Mouse (Mus musculus) midbrain, postnatal 0 days (tissue): ENCODE results near the gene Espl1. TPM values are rescaled to one million over a fixed set of nuclear protein-coding genes. Genes with fewer than 3 reads are reported as not detected.

Source experiments
- ATAC-seq: fragments of 200-750 bp; cut with Nextera tagmentation; 2 replicates; pipeline ENCODE4 v1.8.0; 2017; ENCODE audit warnings: moderate number of reproducible peaks, mild to moderate bottlenecking, moderate TSS enrichment, moderate library complexity; ENCODE audit not compliant: low FRiP score
- DNase-seq: peaks from one replicate; pipeline ENCODE4 v3.0.0-alpha.2; 2015; ENCODE audit warnings: low spot score
- H3K27ac ChIP-seq: fragments of 300-500 bp; sonication (generic); 2 replicates; pipeline ENCODE4 v1.5.1; 2014; ENCODE audit warnings: low read depth, mild to moderate bottlenecking, low read length, mixed read lengths
- H3K27me3 ChIP-seq: fragments of 300-500 bp; sonication (generic); 2 replicates; pipeline ENCODE4 v1.6.1; 2014; ENCODE audit warnings: low read length, control low read depth, mixed read lengths; ENCODE audit not compliant: insufficient read depth
- H3K36me3 ChIP-seq: fragments of 300-500 bp; sonication (generic); 2 replicates; pipeline ENCODE4 v1.6.1; 2014; ENCODE audit warnings: low read length, control low read depth, mixed read lengths; ENCODE audit not compliant: insufficient read depth
- H3K4me1 ChIP-seq: fragments of 300-500 bp; sonication (generic); 2 replicates; pipeline ENCODE4 v1.6.1; 2014; ENCODE audit warnings: mild to moderate bottlenecking, control low read depth, antibody characterized with exemption, low read length, mixed read lengths; ENCODE audit not compliant: insufficient read depth
- H3K4me2 ChIP-seq: fragments of 300-500 bp; sonication (generic); 2 replicates; pipeline ENCODE4 v1.6.1; 2014; ENCODE audit warnings: low read depth, mild to moderate bottlenecking, low read length, mixed read lengths; ENCODE audit not compliant: poor library complexity, severe bottlenecking
- H3K4me3 ChIP-seq: fragments of 300-500 bp; sonication (generic); 2 replicates; pipeline ENCODE4 v1.5.1; 2014; ENCODE audit warnings: low read depth, mild to moderate bottlenecking, low read length, moderate library complexity
- H3K9ac ChIP-seq: fragments of 300-500 bp; sonication (generic); replicated peaks from 2 replicates; pipeline ENCODE4 v1.6.1; 2014; ENCODE audit warnings: mild to moderate bottlenecking, low read length, moderate library complexity, mixed read lengths; ENCODE audit not compliant: poor library complexity, severe bottlenecking
- H3K9me3 ChIP-seq: fragments of 300-500 bp; sonication (generic); 2 replicates; pipeline ENCODE4 v1.6.1; 2016; ENCODE audit warnings: low read length, control low read depth
- CTCF ChIP-seq: IDR thresholded peaks from 2 replicates; pipeline ENCODE4 v1.5.1; 2016; ENCODE audit warnings: antibody characterized with exemption, mild to moderate bottlenecking
- WGBS: fragments of 180-500 bp; shearing (Covaris S2); extraction: QIAGEN DNeasy Blood & Tissue Kit; methylation state at CpG from one replicate; pipeline ENCODE4 v1.1.7; 2014; 5-methylcytosine and 5-hydroxymethylcytosine counted together
- polyA plus RNA-seq: library from polyadenylated mRNA; unstranded; fragments of >200 nt; fragmentation: Nextera tagmentation; extraction: Ambion mirVana; gene quantifications from 2 replicates; pipeline ENCODE4 v1.2.1, GENCODE M21; 2015
- total RNA-seq: library from RNA; depleted of rRNA; stranded (reverse); fragments of >200 nt; gene quantifications from 2 replicates; pipeline ENCODE4 v1.2.3, GENCODE M21; 2014

Espl1 gene
- total and polyA plus RNA-seq, 2 experiments from 2014 or later = 2.7 TPM

- Histone ChIP-seq H3K36me3 (peaks cover 15% of the 10 kb centered on the region; the same call in 1 of the 2 replicates), H3K9ac (no peak overlapping the region), H3K9me3 (no peaks in the 10 kb centered on the region), H3K4me1 (0 out of 2 replicates have a peak, but pooled peaks cover 2% of the 10 kb centered on the region), H3K27me3 (no peaks in the 10 kb centered on the region), H3K4me3 (no peak overlapping the region), H3K4me2 (no peak overlapping the region), H3K27ac (no peak overlapping the region)
- 92% methylated on average over 4 of the region's 4 CpGs for WGBS
- TF ChIP-seq CTCF = no peak
- DNase-seq (no peak), ATAC-seq (no peak)
Observed at GRCm38 (mm10) chr15:102346444-102346843, 50.4 kb downstream of the Espl1 start.

DNA sequence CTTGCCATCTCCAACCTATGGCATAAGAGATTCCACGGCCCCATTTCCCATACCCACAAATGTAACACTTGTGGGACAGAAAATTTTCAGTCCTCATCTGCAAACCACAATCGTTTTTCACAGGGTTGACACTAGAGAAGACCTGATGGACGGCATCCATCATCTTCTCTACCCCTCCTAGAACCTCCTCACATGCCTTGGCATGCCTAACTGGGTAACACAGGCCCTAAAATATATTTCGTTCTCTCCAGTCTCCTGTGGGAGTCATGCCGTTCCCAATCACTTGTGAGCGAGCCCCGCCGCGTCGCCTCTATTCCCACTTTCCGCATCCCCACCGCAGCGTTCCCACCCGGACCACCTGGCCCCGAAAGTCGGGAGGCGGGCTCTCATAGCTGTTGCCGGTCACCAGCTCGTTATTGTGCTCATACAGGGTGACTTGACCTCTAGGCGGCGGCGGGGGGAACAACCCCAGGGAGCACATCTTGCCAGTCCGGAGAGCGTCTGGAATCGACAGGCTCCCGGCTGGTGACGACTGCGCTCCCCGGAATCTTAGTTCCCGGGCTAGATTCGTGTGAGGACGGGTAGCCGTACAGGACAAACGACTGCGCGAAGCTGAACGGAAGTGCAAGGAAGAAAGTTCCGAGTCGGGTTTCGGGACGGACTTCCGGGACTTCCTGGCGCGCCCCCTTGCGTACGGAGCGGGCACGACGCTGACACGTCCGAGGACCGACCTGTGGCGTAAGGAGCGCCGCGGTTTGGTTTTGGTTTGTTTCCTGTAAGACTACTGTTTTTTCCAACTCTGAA is 54.3 kb downstream of the Espl1 start, which contains the start of gene Aaas:
Gene Aaas (minus strand): TSS at position 634 of the 804 bp plus-strand sequence.
- no peaks in the 10 kb centered on the region for H3K27me3 ChIP-seq
- H3K27ac ChIP-seq = peak within 1 kb of the TSS; percentile 62
- H3K9ac ChIP-seq = peak within 1 kb of the TSS; percentile 74
- H3K36me3 ChIP-seq = peaks cover 13% of the 10 kb centered on the region; the same call in 1 of the 2 replicates
- WGBS = under 1% methylated on average over 56 of the region's 56 CpGs
- peak within 1 kb of the TSS; percentile 74 for H3K4me3 ChIP-seq
- no peaks in the 10 kb centered on the region for H3K9me3 ChIP-seq
- peaks cover 3% of the 10 kb centered on the region; the same call in 1 of the 2 replicates for H3K4me1 ChIP-seq
- DNase-seq (peak; percentile 96), ATAC-seq (peak; percentile 89)
- H3K4me2 ChIP-seq = peak within 1 kb of the TSS; percentile 93
- peak; percentile 89 for TF ChIP-seq CTCF

- WGBS = 11% methylated on average over 11 of the region's 11 CpGs
- TF ChIP-seq CTCF = no peak
- ATAC-seq (peak; percentile 2; the same call in 1 of the 2 replicates), DNase-seq (no peak)
- Histone ChIP-seq H3K27me3 (0 out of 2 replicates have a peak, but pooled peaks cover 6% of the 10 kb centered on the region), H3K27ac (peak overlapping the region; percentile 62; the same call in 1 of the 2 replicates), H3K9ac (no peak overlapping the region; the same call in 1 of the 2 replicates), H3K4me3 (peak overlapping the region; percentile 74), H3K36me3 (peaks cover 8% of the 10 kb centered on the region; the same call in 1 of the 2 replicates), H3K4me2 (peak overlapping the region; percentile 93), H3K9me3 (no peaks in the 10 kb centered on the region), H3K4me1 (peaks cover 8% of the 10 kb centered on the region)
Observed at GRCm38 (mm10) chr15:102350942-102351291, 54.9 kb downstream of the Espl1 start.

DNA sequence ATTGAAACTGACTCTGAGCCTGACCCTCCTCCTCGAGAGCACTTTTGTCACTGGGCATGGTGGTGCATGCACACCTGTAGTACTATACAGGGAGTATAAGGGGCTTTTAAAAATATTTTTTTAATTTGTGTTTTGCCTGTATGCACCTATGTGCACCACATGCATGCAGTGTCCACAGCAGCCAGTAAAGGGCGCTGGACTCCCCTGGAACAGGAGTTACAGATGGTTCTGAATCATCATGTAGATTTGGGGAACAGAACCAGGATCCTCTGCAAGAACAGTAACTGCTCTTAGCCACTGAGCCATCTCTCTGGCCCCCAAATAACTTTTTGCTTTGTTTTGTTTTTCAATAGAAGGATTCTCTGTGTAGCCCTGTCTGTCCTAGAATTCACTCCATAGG is 56.1 kb downstream of the Espl1 start:
- Histone ChIP-seq H3K4me3 (no peak overlapping the region), H3K27ac (no peak overlapping the region), H3K9me3 (no peaks in the 10 kb centered on the region), H3K9ac (no peak overlapping the region), H3K36me3 (no peaks in the 10 kb centered on the region), H3K4me1 (peaks cover 8% of the 10 kb centered on the region), H3K4me2 (no peak overlapping the region), H3K27me3 (peaks cover 17% of the 10 kb centered on the region)
- ATAC-seq (no peak), DNase-seq (no peak)
- 58% methylated on average over 2 of the region's 2 CpGs for WGBS
- peak; percentile 45 for TF ChIP-seq CTCF

DNA sequence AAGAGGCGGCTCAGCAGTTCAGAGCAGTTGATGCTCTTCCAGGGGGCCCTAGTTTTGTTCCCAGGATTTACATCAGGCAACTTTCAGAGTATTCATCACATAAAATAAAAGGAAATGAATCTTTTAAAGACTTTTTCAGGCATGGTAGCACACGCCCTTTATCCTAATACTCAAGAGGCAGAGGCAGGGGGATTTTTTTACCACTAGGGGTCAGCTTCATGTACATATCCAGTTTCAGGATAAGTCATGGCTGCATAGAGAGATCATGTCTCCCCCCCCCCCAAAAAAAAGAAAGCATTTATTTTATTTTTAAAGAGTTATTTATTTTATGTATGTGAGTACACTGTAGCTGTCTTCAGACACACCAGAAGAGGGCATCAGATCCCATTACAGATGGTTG is 57.9 kb downstream of the Espl1 start:
- no peaks in the 10 kb centered on the region for H3K36me3 ChIP-seq
- H3K9me3 ChIP-seq = no peaks in the 10 kb centered on the region
- H3K27me3 ChIP-seq = peaks cover 35% of the 10 kb centered on the region
- no peak for ATAC-seq
- H3K4me2 ChIP-seq = no peak overlapping the region
- no peak overlapping the region for H3K4me3 ChIP-seq
- no peak overlapping the region for H3K27ac ChIP-seq
- 82% methylated on average over 2 of the region's 2 CpGs for WGBS
- H3K4me1 ChIP-seq = peaks cover 12% of the 10 kb centered on the region
- TF ChIP-seq CTCF = peak; percentile 27; the same call in 1 of the 2 replicates
- no peak overlapping the region for H3K9ac ChIP-seq
- no peak for DNase-seq
